Mouse (Mus musculus) adrenal gland, postnatal 10 days (tissue): ENCODE measurements at regions not wholly inside any gene's neighbourhood (a gene's known extent, or its start where the extent isn't known, plus 50 kb on each side); places are given as distances from the start of the nearest gene placed in this dataset.
A peak's percentile ranks its signal among the peaks of the same experiment; 100 is the strongest.

Experiments
- DNase-seq: peaks from one replicate; pipeline ENCODE4 v3.0.0; 2021; ENCODE audit warnings: mixed read lengths

DNA sequence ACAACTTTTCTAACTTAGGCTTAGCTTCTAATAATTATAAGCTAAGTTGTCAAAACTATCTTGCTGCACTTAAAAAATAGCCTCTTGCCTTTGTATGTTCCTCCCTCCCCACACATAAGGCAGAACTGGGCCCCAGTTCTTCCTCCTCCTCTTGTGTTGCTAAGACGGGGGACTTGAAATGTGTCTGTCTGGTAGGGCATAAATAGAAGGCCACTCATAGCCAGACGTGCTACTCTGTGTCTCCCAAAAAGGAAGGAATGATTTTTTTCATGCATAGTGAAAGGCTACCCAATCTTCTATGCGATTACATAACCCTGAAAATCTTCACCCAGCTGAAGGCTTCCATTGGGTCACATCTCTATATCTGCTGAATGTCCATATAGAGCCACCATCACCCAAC, 183.5 kb downstream of the Hsfy2 start:
- DNase-seq = no peak

DNA sequence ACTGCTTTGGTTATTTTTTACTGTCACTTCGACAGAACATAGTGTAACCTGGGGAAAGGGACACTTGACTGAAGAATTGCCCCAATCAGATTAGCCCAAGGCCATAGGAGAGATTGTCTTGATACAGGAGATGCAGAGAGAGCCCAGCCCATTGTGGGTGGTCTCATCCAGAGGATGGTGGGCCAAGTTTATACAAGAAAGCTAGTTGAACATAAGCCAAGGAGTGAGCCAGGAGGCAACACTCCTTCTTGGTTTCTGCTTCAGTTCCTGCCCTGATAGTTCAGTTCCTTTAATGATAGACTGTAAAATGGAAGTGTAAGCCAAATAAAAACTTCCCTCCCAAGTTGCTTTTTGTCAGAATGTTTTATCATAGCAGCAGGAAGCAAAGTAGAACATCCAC, 194.4 kb downstream of the Hsfy2 start:
- DNase-seq = no peak

DNA sequence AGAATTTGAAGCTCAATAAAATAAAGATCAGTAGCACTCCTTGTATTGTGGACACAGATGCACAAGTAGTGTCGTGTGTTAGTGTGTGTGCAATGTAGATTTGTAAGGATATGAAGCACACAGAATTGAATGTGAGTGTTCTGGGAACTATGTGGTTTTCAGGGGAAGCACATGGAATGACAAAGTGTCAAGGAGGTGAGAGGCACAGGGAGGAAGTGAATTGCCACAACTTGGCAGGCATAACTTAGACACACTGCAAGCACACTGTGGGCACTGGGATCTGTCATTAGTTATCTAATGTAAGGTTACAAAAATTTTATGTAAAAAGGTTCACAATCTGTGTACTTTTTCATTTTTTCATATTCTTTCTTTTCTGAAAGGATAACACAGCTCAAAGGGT, 230.4 kb downstream of the Hsfy2 start:
- DNase-seq = no peak

DNA sequence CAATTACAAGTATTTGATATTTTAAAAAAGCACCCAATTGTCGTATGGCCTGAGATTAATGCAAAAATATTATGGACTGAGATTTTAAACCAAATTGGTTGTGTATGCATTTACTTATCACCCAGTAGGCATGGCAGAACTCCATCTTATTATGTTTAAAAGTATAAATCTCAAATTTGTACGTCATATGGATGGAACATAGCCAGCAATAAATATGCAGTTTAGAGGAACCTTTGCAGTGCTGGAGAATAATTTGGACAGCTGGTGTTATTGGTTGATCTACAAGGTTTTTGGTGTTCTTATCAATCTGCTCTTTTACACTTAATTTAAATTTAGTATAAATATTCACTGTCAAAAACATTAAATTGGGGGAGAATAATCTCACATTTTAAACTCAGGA, 233.9 kb downstream of the Hsfy2 start:
- DNase-seq = no peak

DNA sequence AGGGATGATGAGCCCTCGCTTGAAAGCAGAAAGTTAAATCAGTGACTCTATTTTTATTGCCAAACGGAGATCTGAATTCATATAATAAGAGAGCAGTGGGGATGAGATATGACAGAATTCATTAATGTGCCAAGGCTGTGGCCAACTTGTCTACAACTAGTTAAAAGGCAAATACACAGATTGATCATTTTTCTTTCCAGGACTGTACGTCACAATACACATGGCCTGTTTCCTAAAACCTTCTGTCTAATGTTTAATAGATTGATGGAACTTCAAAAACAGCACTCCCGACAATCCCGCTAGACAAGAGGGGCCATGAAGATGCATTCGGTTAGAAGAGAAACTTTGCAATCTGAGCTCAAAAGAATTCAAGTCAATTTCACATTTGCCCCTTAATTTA, 241.4 kb downstream of the Hsfy2 start:
- no peak for DNase-seq

DNA sequence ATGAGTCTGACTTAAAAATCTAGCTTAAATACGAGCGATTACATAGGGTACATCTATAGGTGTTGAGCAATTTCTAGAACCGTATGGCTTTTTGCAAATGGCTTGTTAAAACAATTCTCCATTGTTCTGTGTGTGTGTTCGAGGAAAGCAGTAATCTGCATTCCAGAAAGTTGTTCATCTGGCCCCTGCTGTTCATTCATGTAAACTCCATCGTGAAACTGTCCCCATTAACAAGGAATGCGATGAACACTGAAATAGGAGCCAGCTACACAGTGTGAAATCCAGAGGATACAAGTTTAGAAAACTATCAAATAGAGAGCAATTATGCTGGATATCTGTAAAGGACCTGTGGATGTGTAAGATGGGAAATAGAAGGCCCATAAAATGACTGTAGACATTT, 250.1 kb downstream of the Hsfy2 start:
- no peak for DNase-seq

DNA sequence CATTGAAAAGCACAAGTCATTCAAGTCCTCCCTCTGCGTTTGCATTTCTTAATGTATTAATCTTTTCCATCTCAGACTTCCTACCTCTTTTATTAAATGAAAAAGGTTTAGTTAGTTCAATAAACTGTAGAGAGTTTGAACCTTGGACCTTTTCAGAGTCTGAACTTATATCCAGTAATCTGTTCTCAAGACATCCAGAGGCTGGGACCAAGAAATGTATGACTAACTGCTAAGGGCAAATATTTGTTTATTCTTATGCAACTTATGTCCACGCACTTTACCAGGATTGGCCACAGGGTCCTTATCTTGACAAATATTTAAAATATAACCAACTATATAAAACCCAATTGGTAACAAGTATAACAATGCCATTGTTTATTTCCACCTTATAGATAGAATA, 270.9 kb downstream of the Hsfy2 start:
- no peak for DNase-seq

DNA sequence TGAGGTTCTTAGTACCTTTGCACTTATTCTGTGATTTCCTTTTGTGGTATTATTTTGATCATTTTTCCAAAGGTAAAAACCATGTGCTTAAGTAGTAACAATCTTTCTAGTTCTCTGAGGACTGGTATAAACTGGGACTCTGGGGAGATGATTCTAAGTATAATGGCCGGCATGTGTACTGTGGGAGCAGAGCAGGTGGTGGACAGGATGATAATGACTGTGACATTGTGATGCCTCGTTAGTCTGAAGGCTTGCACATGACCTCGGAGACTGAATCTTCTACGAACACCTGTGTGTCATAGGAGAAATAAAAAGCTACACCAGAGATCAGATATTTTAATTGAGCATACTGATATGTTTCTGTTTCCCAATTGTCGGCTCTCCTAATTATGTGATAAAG, 276.4 kb downstream of the Hsfy2 start:
- DNase-seq = no peak

DNA sequence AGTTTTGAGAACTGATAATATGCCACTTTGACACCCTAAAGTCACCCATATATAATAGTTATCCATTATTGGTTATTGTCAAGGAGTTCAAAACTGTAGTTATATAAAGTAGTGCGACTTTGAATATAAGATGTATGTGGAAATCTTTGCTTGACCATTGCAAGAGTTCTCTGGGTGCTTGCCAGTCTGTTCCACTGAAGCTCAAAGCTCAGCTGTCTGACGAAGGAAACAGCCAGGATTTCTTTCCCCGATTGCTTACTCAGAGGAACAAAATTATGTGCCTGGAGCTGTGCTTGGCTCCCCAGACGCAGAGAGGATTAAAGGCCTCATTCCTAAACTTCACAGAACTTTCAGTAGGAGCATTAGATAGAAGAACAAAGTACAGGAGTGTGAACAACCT, 290.6 kb downstream of the Hsfy2 start:
- DNase-seq = peak; percentile 13

DNA sequence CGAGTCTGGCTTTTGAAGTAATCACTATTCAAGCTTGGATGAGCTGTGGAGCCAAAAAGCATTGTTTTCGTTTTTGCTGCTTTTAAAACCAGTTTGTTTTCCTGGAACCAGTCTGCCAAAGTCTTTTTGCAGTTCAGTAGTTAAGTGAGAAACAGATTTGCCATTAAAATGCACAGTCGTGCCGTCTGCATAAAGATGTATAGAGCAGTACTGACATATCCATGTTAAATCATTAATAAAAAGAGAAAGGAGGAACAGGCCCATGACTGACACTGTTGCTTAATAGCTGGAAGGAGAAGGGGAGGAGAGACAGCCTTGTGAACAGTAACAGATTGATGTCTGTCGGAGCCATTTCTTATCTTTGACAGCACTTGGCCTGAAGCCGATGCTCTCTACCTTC, 292.3 kb downstream of the Hsfy2 start:
- no peak for DNase-seq

DNA sequence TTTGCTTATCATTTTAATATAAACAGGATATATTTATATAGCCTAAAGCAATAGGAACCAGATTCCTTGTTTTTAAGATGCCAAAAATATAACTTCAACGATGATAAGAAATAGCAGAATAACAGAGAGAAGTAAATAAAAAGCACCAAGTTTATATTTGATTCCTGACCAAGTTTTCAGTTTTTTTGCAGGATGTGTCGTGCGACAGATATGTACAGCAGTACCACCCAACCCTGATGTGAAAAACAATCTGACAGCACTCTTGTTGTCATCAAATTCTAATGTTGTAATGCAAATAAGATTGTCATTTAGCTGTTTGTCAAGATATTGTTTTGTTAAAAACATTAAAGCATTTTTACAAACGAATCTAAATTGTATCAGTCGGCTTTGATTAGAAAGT, 309.9 kb downstream of the Hsfy2 start:
- DNase-seq = no peak

DNA sequence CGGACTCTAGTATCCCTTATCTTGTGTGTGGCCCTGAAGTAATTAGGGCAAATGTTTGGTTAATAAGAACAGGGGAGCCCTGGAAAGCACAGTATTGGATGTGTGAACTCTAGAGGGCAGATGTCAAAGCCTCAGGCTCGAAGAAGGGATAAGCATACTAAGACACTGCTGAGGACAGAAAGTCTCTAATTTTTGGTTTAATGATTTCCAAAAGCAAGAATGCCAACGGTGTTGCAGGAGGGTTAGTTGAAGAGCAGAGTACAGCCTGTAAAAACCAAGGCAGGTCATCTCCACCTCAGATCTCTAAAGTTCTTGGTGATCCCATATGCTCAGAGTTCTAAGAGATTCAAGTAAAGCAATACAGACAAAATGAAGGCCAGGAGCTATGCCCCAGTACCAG, 328.6 kb downstream of the Hsfy2 start:
- DNase-seq = no peak

DNA sequence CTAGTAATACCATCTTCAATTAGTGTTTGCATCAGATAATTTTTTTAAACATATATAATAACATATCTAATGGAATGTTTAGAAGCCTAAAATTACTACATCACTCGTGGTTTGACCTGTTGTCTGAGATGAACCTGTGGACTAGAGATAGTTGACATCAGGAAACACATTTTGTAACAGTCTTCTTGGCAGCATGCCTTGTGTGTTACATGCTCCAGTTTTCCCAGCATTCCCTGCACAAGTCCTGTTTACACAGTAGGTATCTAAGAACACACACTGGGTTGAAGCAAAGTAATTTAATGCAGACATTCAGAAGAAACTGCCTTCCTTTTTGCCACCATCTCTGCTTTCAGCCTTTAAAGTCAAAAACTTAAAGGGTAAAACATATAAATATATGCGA, 342.8 kb downstream of the Hsfy2 start:
- DNase-seq = no peak

DNA sequence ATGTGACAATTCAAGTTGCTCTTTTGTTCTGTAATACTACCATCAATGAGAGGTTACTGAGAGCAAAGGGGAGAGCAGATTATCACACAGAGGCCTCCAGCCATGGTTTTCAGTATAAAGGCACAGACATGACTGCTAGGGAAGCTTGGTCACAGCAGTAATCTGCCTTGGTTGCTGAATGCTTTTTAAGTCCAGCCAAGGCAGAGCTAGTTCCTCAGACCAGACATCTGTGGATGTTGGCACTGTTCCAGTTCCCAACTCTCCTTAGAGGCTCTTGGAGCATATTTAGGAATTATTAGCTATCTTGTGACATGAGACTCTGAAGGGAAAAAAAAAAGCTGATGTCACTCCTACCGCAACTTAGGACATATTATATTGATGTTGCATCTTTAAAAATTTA, 347.5 kb downstream of the Hsfy2 start:
- DNase-seq = peak; percentile 8

DNA sequence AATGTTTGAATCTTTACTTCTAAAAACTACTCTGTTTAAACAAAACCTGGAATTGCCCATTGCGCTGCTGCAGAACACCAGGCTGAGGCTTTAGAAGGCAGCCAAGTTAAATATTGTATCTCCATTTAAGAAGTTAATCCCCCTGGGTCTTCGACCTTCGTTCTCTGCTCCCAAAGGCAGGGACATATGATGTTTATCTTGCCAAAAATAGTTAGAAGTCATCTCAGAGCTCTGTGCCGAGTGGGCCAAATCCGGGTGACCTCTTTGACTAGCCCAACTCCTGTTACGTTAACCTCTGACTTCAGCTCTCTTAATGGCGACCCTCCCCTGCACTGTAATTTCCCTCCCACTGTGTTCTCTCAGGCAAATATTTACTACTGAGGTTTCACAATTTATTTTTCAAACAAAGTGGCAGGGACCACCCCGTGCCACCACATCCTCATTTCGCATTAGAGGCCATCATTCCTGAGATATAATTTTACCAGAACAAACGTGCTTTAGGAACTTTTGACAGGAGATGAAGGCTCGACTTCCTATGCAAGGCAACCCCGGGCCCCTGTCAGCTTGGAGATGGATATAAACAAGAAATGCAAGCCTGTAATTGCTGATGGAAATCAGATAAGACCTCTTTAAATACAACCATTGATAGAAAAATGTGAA, 350.7 kb downstream of the Hsfy2 start:
- DNase-seq = peak; percentile 3

DNA sequence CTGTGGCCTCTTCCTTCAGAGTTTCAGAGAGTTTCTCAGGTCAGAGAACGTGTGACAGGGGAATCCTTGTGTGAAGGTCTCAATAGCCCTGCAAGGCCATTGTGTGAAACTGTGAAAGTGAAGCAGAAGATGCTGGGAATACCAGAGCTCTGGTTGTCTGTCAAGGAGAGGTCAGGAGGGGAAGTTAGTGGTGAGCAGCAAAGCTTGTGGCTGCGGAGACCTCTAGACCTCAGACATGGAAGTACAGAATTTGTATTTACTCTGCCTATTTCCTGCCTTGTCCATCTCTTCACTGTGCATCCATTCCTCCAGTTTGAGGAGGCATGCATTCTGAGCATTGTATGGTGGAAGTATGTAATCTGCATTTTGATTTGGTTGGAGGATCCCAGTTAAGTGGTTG, 375.5 kb downstream of the Hsfy2 start:
- DNase-seq = no peak

DNA sequence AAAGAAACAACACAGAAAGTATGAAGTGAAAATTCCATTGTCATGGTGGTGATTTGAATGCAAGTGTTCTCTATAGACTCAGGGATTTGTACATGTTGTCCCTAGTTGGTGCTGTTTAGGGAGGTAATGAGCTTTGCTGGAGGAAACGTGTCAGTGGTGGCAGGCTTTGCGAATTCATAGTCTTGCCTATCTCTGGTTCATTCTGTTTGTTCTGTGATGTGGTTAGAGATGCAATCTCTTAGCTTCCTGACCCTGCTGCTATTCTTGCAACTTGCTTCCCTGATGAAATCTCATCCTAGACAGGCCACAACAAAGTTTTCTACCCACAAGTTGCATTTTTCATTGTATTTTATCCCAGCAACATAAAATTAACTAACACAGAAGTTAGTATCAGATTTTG, 376.5 kb downstream of the Hsfy2 start:
- no peak for DNase-seq

DNA sequence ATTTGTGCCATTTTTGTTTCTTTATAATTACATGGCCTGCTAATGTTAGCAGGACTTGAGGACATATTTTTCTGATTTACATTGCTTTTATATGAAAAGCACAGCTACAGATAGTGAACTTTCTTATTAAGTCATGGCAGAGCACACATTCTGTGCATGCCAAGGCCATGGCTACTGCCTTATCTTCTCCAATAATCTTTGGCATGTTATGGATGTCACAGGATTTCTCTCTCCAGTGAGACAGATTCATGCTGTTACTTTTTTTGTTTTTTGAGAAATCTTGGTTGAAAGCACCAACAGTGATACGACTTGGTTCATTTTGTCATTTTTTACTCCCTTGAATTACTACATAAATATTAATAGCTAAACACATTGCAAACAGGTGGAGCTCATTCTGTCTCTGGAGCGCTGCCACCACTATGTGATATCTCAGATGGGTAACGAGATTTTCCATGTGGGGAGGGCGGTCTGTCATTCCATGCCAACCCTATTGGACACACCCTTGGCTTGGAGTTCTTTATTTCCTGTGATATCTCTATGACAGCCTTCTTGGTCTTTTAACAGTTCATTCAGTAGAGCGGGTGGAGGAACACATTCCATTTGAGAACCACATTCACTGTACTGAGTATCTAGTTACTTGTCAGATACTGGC, 380.3 kb downstream of the Hsfy2 start:
- no peak for DNase-seq

DNA sequence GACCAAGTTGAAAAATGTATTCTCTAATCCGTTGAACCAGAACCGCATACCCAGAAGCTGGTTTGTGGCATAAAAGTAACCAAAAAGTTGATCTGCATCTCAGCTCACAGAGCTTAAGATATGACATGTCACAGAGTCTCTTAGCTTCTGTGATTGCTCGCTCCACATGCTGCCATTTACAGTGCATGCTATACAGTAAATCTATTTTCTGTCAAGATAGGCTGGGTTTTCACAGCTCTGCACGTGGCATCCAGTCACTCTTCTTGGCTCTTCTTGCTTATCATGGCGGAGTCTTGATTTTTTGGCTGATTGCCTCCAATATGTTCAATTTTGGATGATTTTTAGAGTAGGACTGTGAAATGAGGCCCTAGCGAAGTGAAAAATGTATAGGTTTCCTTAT, 397.5 kb downstream of the Hsfy2 start:
- DNase-seq = no peak

DNA sequence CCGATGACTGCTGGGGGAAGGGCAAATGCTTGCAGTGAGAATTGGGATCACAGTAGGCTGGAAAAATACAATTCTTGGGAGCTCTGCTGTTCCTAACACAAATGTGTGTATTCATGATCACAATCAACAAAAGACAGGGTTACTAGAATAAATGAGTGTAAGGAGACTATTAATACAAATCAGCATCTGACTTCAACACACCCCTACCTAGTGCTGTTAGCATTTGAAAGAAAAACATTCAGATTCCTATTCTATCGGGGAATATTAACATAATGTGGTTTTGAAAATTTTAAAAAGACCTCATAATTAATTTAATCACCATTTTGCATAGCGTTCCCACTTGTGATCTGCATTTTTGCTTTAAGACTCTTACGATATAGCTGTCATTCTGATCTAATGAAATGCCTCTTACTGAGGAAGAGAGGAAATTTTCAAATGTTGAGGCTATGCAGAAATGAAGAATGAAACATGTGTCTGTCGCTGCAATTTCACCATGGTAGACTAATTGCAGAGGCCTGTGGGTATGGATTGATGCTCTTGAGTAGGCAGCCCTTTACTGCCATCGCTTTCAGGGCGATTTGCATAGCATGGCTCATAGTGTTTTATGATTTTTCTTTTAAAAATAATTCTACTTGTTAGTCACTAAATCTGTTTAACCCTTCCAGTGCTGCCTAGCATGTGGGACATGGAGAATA, 410.8 kb downstream of the Hsfy2 start:
- no peak for DNase-seq

DNA sequence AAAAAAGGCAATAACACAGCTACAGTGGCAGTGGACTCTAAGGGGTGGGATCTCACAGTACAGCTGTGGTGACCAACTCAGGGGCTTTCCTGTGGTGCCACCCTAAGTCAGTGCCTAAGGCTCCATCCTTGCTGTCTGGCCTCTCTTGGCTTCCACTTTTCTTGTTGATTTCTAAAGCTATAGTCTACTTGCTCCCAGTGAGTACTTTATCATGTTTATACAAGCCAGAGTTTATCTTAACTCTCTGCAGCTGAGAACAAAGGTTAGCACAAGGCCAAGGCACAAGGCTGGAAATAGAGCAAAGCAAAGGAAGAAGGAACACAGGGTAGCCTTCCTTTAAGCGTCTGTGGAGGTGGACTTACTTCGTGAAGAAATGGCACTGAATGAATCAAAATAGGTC, 417.5 kb downstream of the Hsfy2 start:
- no peak for DNase-seq

DNA sequence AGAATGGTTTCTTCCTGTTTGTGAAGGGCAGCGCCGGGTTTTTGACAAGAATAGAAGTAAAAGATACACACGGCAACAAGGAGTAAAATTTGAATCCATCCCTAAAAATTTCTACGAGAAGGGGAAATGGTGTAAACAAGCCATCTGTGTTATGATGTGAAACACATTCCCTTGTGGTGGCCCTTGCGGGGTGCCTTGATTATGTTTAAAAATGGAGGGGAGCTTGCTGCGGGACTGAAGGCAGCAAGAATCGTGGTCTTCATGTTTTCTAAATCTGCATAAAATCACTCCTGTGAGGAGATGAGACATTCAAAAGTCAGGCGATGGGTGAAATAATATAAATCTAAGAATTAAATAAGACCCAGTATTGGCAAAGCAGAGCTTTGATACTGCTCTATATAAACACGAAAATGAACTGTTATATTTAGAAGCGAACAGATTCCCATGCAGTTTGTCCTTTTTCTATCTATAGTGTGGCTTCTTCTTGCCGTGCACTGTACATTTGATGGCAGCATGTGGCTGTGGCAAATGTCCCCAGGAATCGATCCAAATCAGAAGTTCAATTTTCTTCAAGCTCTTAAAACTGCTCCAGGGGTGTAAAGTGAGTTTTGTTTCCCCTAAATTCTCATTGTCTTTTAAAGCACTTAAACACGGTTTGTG, 426.4 kb downstream of the Hsfy2 start:
- no peak for DNase-seq

DNA sequence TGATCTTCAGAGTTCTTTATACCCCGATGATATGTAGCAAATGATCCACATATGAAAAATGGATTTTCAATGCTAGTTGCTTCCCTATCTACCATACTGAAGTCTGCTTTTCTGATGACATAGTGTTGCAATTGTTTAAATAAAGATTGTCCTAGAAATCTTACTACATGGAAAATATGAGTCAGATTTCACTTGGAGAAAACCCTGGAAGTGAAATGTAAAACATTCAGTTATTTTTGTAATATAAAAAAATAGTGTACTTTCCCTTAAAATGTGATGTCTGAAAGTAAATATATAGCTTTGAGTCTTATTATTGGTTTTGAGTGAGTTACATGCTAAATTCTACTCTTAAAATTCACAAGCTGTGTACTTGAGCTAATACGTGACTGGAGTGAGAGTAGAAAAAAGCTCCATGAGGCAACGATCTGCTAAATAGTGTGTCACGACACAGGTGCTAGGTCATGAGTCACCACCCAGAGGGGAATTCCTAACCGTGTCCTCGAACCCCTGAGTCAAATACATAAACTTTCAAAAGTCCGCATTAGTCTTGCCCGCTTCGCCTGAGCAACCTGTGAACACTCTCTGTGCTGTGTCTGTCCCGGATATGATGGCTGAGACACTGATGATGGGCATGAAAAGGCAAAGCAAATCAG, 430.5 kb downstream of the Hsfy2 start:
- DNase-seq = no peak
